Mouse (Mus musculus) gastrocnemius, adult 2 months (tissue): ENCODE measurements at regions not wholly inside any gene's neighbourhood (a gene's known extent, or its start where the extent isn't known, plus 50 kb on each side); places are given as distances from the start of the nearest gene placed in this dataset.

Experiments used
- DNase-seq: peaks from one replicate; pipeline ENCODE4 v3.0.0; 2022
- H3K27ac ChIP-seq: fragments of 200-600 bp; 2 replicates; pipeline ENCODE4 v1.8.1; 2022; ENCODE audit warnings: mild to moderate bottlenecking
- H3K4me3 ChIP-seq: fragments of 200-600 bp; 2 replicates; pipeline ENCODE4 v1.8.1; 2022; ENCODE audit warnings: mild to moderate bottlenecking, moderate library complexity
- CTCF ChIP-seq: fragments of 200-600 bp; IDR thresholded peaks from 2 replicates; pipeline ENCODE4 v1.8.1; 2022; ENCODE audit warnings: antibody characterized with exemption, mild to moderate bottlenecking, moderate library complexity
- intact Hi-C: fragments of 180-260 bp; cut with DNase I; formaldehyde crosslinking; loops from one replicate; pipeline ENCODE4 v1.15.1; 2025

DNA sequence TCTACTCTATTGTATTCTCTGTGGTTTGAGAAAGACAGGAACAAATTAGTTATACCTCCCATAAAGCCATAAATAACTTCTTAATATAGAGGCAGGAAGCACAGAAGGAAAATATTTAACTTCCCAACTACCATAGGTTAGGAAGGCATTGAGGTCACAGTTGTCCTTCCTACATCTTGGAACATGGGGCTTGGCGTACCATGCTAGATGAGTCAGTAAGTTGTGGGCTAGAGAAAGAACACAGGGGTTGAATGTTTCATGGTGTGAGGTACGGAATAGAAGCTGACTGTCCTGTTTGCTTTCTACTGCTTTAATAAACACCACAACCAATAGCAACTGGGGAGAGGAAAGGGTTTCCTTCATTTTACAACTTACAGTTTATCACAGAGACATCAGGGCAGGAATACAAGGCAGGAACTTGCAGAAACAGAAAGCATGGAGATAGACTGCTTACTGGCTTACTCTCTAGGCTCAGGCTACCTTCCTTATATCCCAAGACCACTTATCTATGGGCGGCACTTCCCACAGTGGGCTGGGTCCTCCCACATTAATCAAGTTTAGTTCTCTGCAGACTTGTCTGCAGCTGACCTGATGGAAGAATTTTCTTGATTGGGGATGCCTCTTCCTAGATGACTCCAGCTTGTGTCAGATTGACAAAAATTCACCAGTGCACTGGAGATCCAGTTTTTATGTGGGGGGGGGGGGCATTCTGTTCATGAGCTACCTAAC, 82.3 kb upstream of the Tet2 start:
- no peak overlapping the region for H3K4me3 ChIP-seq
- TF ChIP-seq CTCF, result no peak
- no peak overlapping the region for H3K27ac ChIP-seq
- intact Hi-C loops, result no loop called here
- no peak for DNase-seq

GRCm38 (mm10) chr3:133634306-133634705, 89.4 kb upstream of the Tet2 start:
- Histone ChIP-seq H3K27ac (no peak overlapping the region), H3K4me3 (no peak overlapping the region)
- DNase-seq, result no peak
- intact Hi-C loops, result no loop called here
- no peak for TF ChIP-seq CTCF

- DNase-seq, result no peak
- intact Hi-C loops, result no loop called here
- Histone ChIP-seq H3K4me3 (no peak overlapping the region), H3K27ac (no peak overlapping the region)
- TF ChIP-seq CTCF, result no peak
Observed at GRCm38 (mm10) chr3:133645604-133646003, 100.7 kb upstream of the Tet2 start.

DNA sequence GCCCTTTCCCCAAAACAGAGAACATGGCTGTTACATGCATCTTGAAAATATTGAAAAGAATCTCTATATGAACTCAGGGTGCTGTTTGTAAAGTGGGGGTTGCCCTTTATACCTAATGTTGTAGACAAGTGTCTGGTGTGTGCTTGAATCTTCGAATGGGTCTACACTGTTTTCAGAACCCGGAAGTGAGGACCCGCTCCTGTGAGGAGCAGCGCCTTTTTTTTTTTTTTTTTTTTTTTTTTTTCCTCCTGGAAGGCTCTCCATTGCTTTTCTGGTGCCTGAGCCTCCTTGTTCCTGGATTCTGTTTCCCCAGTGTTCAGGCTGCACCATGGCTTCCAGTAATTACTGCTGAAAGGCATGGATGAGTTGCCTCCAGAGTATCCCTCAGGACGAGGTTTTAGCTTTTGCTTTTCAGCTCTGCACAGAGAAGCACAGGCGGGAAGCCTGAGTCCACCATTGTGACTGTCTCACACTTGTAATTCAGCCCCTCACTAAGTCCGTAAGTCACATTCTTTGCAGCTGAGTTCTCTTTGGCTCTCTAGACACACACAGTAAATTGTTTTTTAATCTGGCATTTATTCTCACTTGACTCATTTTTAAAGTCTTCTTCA, 101.6 kb upstream of the Tet2 start:
- no peak for DNase-seq
- no peak overlapping the region for H3K4me3 ChIP-seq
- H3K27ac ChIP-seq, result no peak overlapping the region
- intact Hi-C loops, result no loop called here
- TF ChIP-seq CTCF, result no peak

DNA sequence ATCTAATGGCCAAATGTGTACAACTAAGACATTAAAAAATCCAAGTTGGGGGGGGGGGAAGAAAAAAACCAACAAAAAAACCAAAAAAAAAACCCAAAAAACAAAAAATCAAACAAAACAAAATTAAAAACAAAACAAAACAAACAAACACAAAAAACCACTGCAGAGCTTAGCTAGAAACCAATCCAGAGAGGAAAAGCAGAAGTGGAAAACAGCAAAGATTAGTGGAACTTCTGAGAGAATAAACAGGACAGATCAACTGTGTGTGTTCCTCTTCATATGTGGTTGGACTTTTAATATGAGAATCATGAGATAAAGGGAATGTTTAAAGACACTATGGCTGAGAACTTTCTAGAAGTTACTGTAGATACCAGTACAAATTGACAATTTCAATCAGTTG, 105.1 kb upstream of the Tet2 start:
- H3K4me3 ChIP-seq, result no peak overlapping the region

GRCm38 (mm10) chr3:133651996-133652395, 107.1 kb upstream of the Tet2 start:
- intact Hi-C loops, result no loop called here
- TF ChIP-seq CTCF, result no peak
- DNase-seq, result no peak
- Histone ChIP-seq H3K27ac (no peak overlapping the region), H3K4me3 (no peak overlapping the region)

More for the DNA sequence above, 105.1 kb upstream of the Tet2 start:
- intact Hi-C loops, result no loop called here
- TF ChIP-seq CTCF, result no peak
- no peak for DNase-seq
- no peak overlapping the region for H3K27ac ChIP-seq

- Histone ChIP-seq H3K4me3 (no peak overlapping the region), H3K27ac (no peak overlapping the region)
- intact Hi-C loops, result no loop called here
- no peak for DNase-seq
- TF ChIP-seq CTCF, result no peak
Observed at GRCm38 (mm10) chr3:133659759-133660158, 114.8 kb upstream of the Tet2 start.

- Histone ChIP-seq H3K27ac (no peak overlapping the region), H3K4me3 (no peak overlapping the region)
- DNase-seq, result no peak
- no peak for TF ChIP-seq CTCF
- intact Hi-C loops, result no loop called here
Observed at GRCm38 (mm10) chr3:133661303-133661702, 116.4 kb upstream of the Tet2 start.

GRCm38 (mm10) chr3:133664914-133665313, 120.0 kb upstream of the Tet2 start:
- no peak for TF ChIP-seq CTCF
- no peak for DNase-seq
- H3K27ac ChIP-seq, result no peak overlapping the region
- intact Hi-C loops, result no loop called here
- no peak overlapping the region for H3K4me3 ChIP-seq

DNA sequence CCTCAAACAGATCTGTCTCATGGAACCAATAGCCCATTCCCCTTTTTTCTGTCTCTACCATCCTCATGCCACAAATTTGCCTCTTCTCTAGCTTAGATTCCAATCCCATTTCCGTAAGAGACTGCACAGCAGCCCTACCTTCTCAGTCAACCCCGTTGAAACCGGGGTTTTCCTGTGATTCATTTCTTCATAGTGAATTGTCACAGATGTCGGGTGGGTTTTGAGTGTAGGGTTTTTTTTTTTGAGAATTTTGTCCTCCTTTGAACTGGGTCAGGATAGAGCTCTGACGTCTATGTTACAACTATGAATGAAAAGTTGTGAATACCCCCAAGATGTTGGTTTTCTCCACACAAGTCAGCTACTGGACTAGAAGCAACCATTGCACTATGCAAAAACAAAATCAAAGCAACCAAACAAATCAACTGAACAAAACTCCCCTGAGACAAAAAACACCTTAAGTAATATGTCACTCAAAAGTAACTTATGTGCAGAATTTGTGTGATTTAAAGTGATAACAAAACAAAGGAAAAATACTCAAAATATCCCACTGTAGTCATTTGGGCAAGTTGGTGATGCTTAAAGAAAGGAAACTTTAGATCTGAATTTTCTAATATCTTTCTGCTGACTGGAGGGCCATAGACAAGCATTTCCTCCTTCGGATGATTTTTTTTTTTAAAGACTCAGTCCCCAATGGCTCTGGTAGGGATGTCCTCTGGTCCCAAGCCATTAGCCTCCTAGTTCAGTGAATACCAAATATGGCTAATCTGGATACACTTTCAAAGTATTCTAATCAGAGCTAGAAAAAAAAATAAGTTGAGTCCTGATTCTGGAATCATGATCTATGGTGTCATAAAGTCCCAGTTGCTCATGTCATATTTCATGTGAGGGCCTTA, 120.7 kb upstream of the Tet2 start:
- Histone ChIP-seq H3K27ac (no peak overlapping the region), H3K4me3 (no peak overlapping the region)
- TF ChIP-seq CTCF, result no peak
- intact Hi-C loops, result no loop called here
- DNase-seq, result no peak

DNA sequence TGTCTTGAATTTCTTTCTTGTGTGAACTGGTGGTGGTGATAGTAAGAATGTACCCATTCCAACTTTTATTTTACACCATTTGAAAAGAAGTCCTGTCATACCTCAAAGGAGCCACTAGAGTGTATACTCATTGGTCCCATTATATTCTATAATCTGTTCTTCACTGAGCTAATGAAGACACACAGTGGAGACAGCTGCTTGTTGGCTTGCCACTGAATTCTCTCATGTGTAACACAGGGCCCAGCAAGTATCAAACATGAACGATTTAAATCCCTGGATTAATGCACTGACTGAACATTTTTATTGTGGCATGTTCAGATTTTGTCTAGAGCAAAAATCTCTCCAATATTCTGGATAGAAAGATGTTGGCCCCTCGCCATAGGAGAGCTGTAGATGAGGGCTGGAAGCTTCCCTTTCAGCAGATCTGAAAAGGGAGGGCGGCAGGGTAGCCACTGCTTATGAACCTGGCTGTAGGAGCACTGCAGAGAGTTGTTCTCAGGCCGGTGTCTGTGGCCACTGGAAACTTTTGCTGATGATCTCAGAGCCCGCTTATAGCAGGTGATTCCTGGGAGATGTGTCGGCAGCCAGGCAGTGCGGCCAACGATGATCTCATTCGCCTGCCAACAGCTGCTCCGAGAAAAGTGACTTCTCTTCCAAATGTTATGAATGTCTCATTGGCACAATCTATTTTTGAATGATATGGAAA, 128.0 kb upstream of the Tet2 start:
- intact Hi-C loops, result loop anchor here (2.0 to 10.0 kb wide), 3 partner anchors 128 to 358 kb away; partner anchors contain the start of genes Ppa2 and Tet2
- peak overlapping the region; percentile 70 for H3K27ac ChIP-seq

GRCm38 (mm10) chr3:133677892-133678291, 133.0 kb upstream of the Tet2 start:
- H3K27ac ChIP-seq, result no peak overlapping the region
- no peak for DNase-seq
- TF ChIP-seq CTCF, result no peak
- no peak overlapping the region for H3K4me3 ChIP-seq
- intact Hi-C loops, result loop anchor here (10.0 kb wide), 2 partner anchors 173 to 363 kb away; partner anchors contain the start of gene Ppa2

More for the DNA sequence above, 128.0 kb upstream of the Tet2 start:
- peak; percentile 35; the same call in 1 of the 2 replicates for TF ChIP-seq CTCF
- no peak overlapping the region for H3K4me3 ChIP-seq
- peak; percentile 86 for DNase-seq
